Mouse (Mus musculus): ENCODE measurements around the gene Fgfr4.

Gene Fgfr4

GRCm38 (mm10) chr13:55152621-55153415, at the start of gene Fgfr4:
Gene Fgfr4, plus strand, starts transcription at chr13:55152640.
- no peak for DNase-seq (ENCODE audit: low read depth, low spot score)

DNA sequence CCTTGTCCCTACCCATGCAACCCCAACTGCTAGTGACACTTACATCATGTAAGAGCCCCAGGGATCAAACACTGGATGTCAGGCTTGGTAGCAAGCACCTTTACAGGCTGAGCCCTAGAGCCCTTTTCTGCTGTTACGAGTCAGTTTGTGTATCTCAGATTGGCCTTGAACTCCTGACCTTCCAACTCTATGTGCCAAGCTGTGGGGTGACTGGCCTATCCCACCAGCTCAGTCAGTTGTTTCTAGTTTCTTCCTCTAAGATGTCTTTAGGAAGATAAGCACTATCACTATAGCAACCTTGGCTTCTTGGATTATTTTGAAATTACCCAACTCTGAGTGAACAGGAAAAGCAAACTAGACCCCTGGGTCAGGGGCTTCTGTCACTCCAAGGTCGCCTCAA, 49.1 kb upstream of the Fgfr4 start:
- no peak for DNase-seq (ENCODE audit: low read depth, low spot score)

DNA sequence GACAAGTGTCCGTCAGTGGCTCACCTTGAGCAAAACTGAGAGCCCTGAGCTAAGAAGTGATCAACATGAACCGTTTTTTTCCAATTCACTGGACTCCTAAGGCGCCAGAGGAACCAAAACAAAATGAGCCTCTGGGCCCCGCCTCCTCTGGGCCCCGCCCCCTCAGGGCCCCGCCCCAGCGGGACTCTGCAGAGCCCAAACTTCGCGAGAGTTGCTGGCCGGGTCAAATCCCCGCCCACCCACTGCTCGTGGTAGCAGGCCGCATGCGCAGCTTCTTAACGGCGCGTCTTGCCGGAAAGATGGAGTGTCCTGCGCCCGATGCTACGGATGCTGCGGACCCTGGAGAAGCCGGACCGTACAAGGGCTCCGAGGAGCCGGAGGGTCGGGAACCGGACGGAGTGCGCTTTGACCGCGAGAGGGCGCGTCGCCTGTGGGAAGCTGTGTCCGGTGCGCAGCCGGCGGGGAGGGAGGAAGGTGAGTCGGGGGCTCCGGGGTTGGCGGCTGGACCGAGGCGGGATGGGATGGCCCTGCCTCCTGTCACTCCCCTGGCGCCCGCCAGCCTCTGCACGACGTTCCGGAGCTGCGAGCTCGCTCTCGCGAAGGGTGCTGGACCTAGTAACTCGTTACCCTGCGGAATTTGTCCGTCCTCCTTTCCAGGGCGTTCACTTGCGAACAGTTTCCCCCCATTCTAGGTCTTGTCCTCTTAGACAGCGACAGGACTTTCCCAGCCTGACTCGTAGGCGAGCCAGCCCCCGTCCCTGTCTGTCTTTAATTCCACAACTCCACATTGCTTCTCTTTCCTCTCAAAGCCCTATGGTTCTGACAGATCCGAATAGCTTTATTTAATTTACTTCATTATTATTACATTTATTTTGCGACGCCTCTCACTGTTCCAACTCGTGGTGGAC, 47.1 kb upstream of the Fgfr4 start, which contains the start of gene Zfp346:
Gene Zfp346, plus strand, starts transcription at position 267 of the 908 bp plus-strand sequence.
- peak; percentile 98 for DNase-seq (ENCODE audit: low read depth, low spot score)

DNA sequence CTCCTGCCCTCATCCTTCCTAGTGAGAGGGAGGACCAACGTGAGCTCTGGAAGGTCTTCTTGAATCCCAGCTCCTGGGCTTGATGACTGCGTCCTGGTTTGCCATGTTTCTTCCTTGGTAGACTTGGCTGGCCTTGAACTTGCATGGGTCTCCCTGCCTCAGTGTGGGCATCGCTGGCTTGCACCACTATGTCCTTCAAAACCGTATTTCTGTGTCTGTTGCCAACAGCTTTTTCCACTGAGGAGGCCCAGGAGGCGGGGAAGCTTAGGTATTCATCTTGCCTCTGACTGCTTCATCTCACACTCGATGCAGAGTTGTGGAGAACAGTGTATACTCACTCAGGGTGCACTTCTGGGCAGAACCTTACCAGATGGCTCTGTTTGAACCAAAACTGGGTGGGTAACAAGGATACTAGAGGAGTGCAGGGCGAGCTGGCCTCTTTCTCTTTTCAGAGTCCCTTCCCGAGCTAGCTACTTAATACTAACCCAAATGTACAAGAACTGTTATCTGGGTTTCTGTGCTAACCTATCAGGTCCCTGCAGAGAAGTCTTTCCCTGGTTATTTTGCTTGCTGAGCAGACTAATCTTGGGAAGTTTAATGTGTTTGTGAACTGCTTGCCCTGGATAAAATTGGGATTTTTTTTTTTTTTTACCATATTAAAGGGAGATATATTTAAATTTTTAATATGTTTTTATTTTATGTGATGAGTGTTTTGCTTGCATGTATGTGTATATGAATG, 46.3 kb upstream of the Fgfr4 start:
- peak; percentile 22 for DNase-seq (ENCODE audit: low read depth, low spot score)

DNA sequence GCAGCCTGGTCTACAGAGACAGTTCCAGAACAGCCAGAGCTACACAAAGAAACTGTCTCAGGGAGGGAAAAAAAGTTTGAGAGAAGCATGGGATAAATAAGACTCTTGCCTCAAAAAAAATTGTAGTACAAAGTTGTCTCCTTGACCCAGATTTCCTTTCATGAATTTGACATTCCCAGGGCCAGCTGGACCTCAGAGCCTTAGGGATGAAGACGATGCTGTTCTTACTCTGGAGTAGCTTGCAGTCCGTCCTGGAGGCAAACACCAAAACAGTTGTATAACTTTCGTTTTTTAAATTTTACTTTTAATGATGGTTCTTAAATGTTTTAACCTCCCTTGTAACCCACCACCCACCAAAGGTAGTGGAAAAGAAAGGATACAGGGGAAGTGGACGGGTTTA, 45.3 kb upstream of the Fgfr4 start:
- no peak for DNase-seq (ENCODE audit: low read depth, low spot score)

- peak; percentile 68 for DNase-seq (ENCODE audit: low read depth, low spot score)
Observed at GRCm38 (mm10) chr13:55107694-55108093, 44.7 kb upstream of the Fgfr4 start.

GRCm38 (mm10) chr13:55114375-55114774, 38.1 kb upstream of the Fgfr4 start:
- no peak for DNase-seq (ENCODE audit: low read depth, low spot score)

DNA sequence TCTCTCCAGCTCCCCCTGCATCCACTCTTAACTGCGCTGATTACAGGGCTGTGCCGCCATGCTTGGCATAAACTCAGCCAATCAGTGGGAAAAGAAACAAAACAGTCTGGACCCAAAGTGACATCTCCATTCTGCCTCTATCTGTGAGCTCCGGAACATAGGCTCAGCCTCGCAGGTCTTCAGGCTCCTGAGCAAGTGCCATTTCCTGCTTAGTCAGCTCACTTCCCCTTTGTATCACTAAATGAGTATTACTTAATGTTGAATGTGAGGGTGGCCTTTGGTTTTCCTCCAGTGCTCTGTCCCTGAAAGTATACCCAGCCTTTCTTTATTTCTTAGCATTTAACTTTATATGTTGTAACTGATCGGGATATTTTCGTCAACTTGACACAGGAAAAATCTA, 27.5 kb upstream of the Fgfr4 start:
- no peak for DNase-seq (ENCODE audit: low read depth, low spot score)

DNA sequence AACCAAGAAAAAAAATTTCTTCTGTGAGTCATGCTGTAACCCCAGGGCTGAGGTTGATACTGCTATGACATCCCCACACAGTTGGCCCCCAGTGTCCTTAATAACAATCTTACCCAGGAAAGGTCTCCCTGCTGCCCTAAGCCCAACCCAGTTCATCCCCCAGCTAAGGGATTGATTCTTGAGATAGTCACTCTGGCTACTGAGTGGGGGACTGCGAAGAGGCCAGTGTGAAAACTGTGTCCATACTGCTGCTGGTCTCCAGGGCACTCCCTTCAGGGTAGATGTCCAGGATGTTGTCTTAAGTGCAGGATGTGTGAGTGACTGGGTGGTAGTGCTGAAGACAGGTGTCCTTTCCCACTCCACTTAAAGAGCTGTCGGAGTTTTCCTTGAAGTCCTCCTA, 19.0 kb upstream of the Fgfr4 start, which contains the start of gene Gm17617:
Gene Gm17617, minus strand, starts transcription at position 101 of the 400 bp plus-strand sequence.
- DNase-seq (ENCODE audit: low read depth, low spot score) = no peak

DNA sequence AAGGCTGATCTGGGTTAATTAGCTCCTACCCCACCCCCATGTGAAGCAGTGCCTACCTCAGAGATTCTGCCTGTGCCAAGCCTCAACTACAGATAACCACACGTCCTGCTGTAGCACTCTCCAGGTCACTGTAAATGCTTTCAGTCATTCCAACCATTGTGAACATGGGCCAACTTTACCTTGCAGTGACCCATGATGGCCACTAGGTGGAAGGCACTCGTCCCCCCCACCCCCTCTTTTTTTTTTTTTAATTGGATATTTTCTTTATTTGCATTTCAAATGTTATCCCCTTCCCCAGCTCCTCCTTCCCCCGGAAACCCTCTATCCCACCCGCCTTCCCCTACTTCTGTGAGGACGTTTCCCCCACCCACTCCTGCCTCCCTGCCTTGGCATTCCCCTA, 17.1 kb upstream of the Fgfr4 start:
- peak; percentile 47 for DNase-seq (ENCODE audit: low read depth, low spot score)

GRCm38 (mm10) chr13:55140271-55140670, 12.2 kb upstream of the Fgfr4 start:
- no peak for DNase-seq (ENCODE audit: low read depth, low spot score)

GRCm38 (mm10) chr13:55153951-55154350, 1.5 kb downstream of the Fgfr4 start:
- DNase-seq (ENCODE audit: low read depth, low spot score) = no peak

- DNase-seq (ENCODE audit: low read depth, low spot score) = no peak
Observed at GRCm38 (mm10) chr13:55162365-55162764, 9.9 kb downstream of the Fgfr4 start.

DNA sequence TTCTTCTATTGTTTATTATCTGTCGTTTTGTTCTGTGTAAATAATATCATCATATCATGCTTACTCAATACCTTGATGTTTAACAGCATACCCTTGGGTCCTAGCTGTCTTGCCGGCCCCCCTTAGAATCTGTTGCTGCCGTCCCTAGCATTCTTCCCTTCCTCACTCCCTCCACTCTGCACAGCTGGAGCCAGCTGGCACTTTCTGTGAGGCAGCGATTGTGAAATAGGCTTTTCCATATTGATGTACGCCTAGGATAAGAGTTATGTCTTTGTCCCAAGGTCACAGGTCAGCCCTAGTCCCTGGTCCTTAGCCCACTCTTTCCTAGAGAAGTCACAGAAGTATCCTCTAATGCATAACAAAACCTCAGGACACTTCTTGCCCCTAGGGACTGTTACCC, 11.1 kb downstream of the Fgfr4 start:
- DNase-seq (ENCODE audit: low read depth, low spot score) = no peak

DNA sequence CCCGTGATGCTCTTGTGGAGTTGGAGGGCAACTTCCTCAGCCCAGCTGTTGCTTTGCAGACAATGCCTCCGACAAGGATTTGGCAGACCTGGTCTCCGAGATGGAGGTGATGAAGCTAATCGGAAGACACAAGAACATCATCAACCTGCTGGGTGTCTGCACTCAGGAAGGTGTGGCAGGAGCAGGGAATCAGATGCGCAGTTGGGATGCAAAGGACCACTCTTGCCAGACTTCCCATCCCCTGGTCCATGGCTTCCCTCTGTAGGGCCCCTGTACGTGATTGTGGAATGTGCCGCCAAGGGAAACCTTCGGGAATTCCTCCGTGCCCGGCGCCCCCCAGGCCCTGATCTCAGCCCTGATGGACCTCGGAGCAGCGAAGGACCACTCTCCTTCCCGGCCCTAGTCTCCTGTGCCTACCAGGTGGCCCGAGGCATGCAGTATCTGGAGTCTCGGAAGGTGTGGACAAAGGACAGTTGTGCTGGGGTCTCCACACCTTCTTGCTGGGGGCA, 13.4 kb downstream of the Fgfr4 start:
- DNase-seq (ENCODE audit: low read depth, low spot score) = no peak

GRCm38 (mm10) chr13:55166806-55167725, 14.6 kb downstream of the Fgfr4 start:
- no peak for DNase-seq (ENCODE audit: low read depth, low spot score)

GRCm38 (mm10) chr13:55167798-55168197, 15.4 kb downstream of the Fgfr4 start:
- DNase-seq (ENCODE audit: low read depth, low spot score) = no peak

- no peak for DNase-seq (ENCODE audit: low read depth, low spot score)
Observed at GRCm38 (mm10) chr13:55168255-55168654, 15.8 kb downstream of the Fgfr4 start.

DNA sequence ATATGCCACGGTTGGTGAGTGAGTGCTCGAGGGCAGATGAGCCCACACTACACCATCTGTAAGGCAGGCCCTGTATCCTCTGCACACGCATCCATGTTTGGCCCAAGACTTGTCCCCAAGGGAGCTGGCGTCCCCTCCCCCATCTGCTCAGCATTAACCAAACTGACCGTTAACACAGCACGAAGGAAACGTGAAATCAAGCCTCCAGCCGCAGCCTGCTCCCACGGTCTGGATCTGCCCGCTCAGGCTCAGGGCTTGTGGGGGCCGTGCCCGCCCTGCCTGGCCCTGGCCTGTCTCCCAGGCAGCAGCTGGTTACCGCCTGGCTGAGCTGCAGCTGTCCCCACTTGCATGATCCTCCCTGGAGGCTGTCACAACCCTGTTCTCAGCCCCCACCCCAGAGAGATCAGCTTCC, 16.5 kb downstream of the Fgfr4 start:
- peak; percentile 85 for DNase-seq (ENCODE audit: low read depth, low spot score)
